Mouse (Mus musculus): ENCODE results near the gene Gja3.

GRCm38 (mm10) chr14:57103711-57104105 lies 45.8 kb upstream of the Gja3 start:
- TF ChIP-seq POLR2AphosphoS5 (IDR thresholded peaks at IDR 0.05; ENCODE audit: insufficient replicate concordance, low read depth, low read length) (no peak), CTCF (IDR thresholded peaks at IDR 0.05; ENCODE audit: low read depth, low read length) (no peak)

All from G1E (cell line).